Mouse (Mus musculus) kidney, embryonic 14.5 days (tissue): ENCODE measurements around the gene Ank2. TPM values are rescaled to one million over a fixed set of nuclear protein-coding genes. Genes with fewer than 3 reads are reported as not detected.

Experiments
- ATAC-seq: fragments of 200-750 bp; cut with Nextera tagmentation; 2 replicates; pipeline ENCODE4 v1.8.0; 2017; ENCODE audit warnings: moderate number of reproducible peaks, mild to moderate bottlenecking, moderate TSS enrichment, moderate library complexity; ENCODE audit not compliant: low FRiP score, low TSS enrichment
- H3K27ac ChIP-seq: fragments of 300-500 bp; sonication (generic); 2 replicates; pipeline ENCODE4 v1.5.1; 2014; ENCODE audit warnings: low read depth, mild to moderate bottlenecking, low read length, moderate library complexity, mixed read lengths
- H3K27me3 ChIP-seq: fragments of 300-500 bp; sonication (generic); 2 replicates; pipeline ENCODE4 v1.6.1; 2014; ENCODE audit warnings: mild to moderate bottlenecking, low read length; ENCODE audit not compliant: control insufficient read depth, insufficient read depth
- H3K36me3 ChIP-seq: fragments of 300-500 bp; sonication (generic); 2 replicates; pipeline ENCODE4 v1.6.1; 2014; ENCODE audit warnings: low read length, mixed read lengths; ENCODE audit not compliant: control insufficient read depth, insufficient read depth
- H3K4me1 ChIP-seq: fragments of 300-500 bp; sonication (generic); 2 replicates; pipeline ENCODE4 v1.6.1; 2014; ENCODE audit warnings: low read length, mixed read lengths; ENCODE audit not compliant: control insufficient read depth, insufficient read depth
- H3K4me2 ChIP-seq: fragments of 300-500 bp; sonication (generic); replicated peaks from 2 replicates; pipeline ENCODE4 v1.6.1; 2014; ENCODE audit warnings: low read depth, mild to moderate bottlenecking, low read length
- H3K4me3 ChIP-seq: fragments of 300-500 bp; sonication (generic); 2 replicates; pipeline ENCODE4 v1.5.1; 2014; ENCODE audit warnings: mild to moderate bottlenecking, low read length
- H3K9ac ChIP-seq: fragments of 300-500 bp; sonication (generic); 2 replicates; pipeline ENCODE4 v1.6.1; 2014; ENCODE audit warnings: low read depth, mild to moderate bottlenecking, low read length, moderate library complexity
- H3K9me3 ChIP-seq: fragments of 300-500 bp; sonication (generic); 2 replicates; pipeline ENCODE4 v1.6.1; 2016; ENCODE audit warnings: low read length; ENCODE audit not compliant: control insufficient read depth
- WGBS: fragments of 180-500 bp; shearing (Covaris S2); extraction: QIAGEN DNeasy Blood & Tissue Kit; methylation state at CpG from one replicate; pipeline ENCODE4 v1.1.7; 2014; 5-methylcytosine and 5-hydroxymethylcytosine counted together
- polyA plus RNA-seq: library from polyadenylated mRNA; unstranded; fragments of >200 nt; fragmentation: Nextera tagmentation; extraction: Ambion mirVana; gene quantifications from 2 replicates; pipeline ENCODE4 v1.2.1, GENCODE M21; 2014

Ank2 gene
- polyA plus RNA-seq, 1 experiment from 2014 or later = 11.5 TPM

DNA sequence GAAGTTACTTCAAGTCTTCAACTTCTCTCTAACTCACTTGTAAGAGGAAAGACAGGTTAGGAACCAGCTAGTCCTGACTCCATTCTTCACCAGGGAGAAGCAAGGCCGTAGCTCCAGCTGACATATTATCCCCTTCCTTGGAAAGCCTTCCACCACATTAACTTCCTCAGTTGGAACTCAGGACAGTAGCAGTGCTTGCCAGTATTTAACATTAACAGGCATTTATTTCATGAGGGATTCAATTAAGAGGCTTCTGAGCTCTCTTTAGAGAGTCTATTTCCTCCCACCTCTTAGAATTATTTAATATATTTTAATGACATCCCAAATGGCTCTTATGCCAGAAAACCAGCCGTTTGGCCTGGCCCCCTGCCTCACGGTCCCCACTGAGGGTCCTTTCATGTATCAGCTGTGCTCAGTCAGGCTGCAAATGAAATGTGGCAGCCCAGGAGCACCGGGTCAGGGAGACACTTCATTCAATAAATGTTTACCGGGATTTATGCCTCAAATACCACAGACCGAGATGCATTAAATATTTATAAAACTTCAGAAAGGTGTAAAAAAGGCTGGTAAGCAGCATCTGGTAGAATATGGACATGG, 195.1 kb downstream of the Ank2 start:
- no peak for ATAC-seq

DNA sequence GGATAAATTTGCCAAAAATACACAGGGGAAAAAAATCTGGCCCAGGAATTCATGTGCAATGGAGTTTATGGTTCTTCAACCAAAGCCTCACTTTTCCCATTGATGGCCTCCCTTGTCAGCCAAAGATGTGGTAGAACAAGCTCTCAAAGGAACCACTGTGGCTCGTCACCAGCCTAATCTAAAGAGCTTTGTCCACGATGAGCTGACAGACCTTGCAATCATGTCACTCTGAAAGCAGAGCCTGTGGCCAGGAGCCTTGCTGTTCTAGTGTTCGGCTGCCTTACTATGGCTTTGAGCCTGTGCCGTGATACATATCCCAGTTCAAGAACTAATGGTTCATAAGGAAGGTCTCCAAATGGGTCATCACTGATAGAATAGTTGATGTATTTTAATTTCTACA, 196.1 kb downstream of the Ank2 start:
- no peak overlapping the region for H3K27ac ChIP-seq
- H3K27me3 ChIP-seq = no peaks in the 10 kb centered on the region
- H3K4me2 ChIP-seq = no peak overlapping the region
- no peak overlapping the region for H3K9ac ChIP-seq
- H3K9me3 ChIP-seq = no peaks in the 10 kb centered on the region
- H3K4me1 ChIP-seq = no peaks in the 10 kb centered on the region
- H3K4me3 ChIP-seq = no peak overlapping the region
- no peak for ATAC-seq
- no peaks in the 10 kb centered on the region for H3K36me3 ChIP-seq
- 91% methylated on average over 4 of the region's 4 CpGs for WGBS

More for the DNA sequence above, 195.1 kb downstream of the Ank2 start:
- no peak overlapping the region for H3K4me3 ChIP-seq
- H3K27me3 ChIP-seq = no peaks in the 10 kb centered on the region
- no peak overlapping the region for H3K27ac ChIP-seq
- H3K9ac ChIP-seq = no peak overlapping the region
- H3K4me1 ChIP-seq = no peaks in the 10 kb centered on the region
- no peaks in the 10 kb centered on the region for H3K9me3 ChIP-seq
- 35% methylated on average over 6 of the region's 6 CpGs for WGBS
- H3K4me2 ChIP-seq = no peak overlapping the region
- no peaks in the 10 kb centered on the region for H3K36me3 ChIP-seq

- no peak overlapping the region for H3K27ac ChIP-seq
- no peaks in the 10 kb centered on the region for H3K4me1 ChIP-seq
- H3K36me3 ChIP-seq = no peaks in the 10 kb centered on the region
- no peaks in the 10 kb centered on the region for H3K27me3 ChIP-seq
- H3K4me3 ChIP-seq = no peak overlapping the region
- no peak for ATAC-seq
- H3K9ac ChIP-seq = no peak overlapping the region
- H3K4me2 ChIP-seq = no peak overlapping the region
- H3K9me3 ChIP-seq = no peaks in the 10 kb centered on the region
Observed at GRCm38 (mm10) chr3:127300790-127301189, 198.4 kb downstream of the Ank2 start.

- Histone ChIP-seq H3K4me3 (no peak overlapping the region), H3K9me3 (no peaks in the 10 kb centered on the region), H3K4me1 (no peaks in the 10 kb centered on the region), H3K27me3 (no peaks in the 10 kb centered on the region), H3K9ac (no peak overlapping the region), H3K27ac (no peak overlapping the region), H3K36me3 (no peaks in the 10 kb centered on the region), H3K4me2 (no peak overlapping the region)
- ATAC-seq = no peak
- WGBS = 74% methylated on average over 6 of the region's 6 CpGs
Observed at GRCm38 (mm10) chr3:127295921-127296320, 203.2 kb downstream of the Ank2 start.

- H3K9me3 ChIP-seq = no peaks in the 10 kb centered on the region
- no peak overlapping the region for H3K27ac ChIP-seq
- no peaks in the 10 kb centered on the region for H3K36me3 ChIP-seq
- H3K4me1 ChIP-seq = no peaks in the 10 kb centered on the region
- no peaks in the 10 kb centered on the region for H3K27me3 ChIP-seq
- WGBS = 85% methylated on average over 9 of the region's 9 CpGs
- no peak overlapping the region for H3K4me2 ChIP-seq
- ATAC-seq = no peak
- no peak overlapping the region for H3K9ac ChIP-seq
- H3K4me3 ChIP-seq = no peak overlapping the region
Observed at GRCm38 (mm10) chr3:127294610-127295349, 204.4 kb downstream of the Ank2 start.

GRCm38 (mm10) chr3:127294079-127294478, 205.1 kb downstream of the Ank2 start:
- Histone ChIP-seq H3K9ac (no peak overlapping the region), H3K4me1 (no peaks in the 10 kb centered on the region), H3K4me2 (no peak overlapping the region), H3K9me3 (no peaks in the 10 kb centered on the region), H3K4me3 (no peak overlapping the region), H3K27ac (no peak overlapping the region), H3K36me3 (no peaks in the 10 kb centered on the region), H3K27me3 (no peaks in the 10 kb centered on the region)
- 83% methylated on average over 14 of the region's 14 CpGs for WGBS
- no peak for ATAC-seq

DNA sequence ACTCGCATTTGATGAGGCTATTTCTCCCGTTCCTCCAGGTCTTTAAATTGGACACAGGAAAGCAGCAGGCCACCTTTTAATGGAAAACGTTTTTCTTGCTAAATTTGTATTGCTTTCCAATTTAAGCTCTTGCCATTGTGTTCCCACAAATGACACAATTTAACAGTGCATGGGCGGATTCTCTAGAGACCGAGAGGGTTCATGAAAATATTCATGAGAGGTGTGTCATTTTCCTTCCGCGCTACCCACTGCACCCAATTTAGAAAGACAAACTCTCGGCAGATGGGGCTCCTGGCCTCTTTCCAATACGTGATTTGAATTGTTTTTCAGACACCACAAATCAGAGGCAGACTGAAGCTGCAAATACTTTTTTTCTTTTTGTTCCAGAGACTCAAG, 205.7 kb downstream of the Ank2 start:
- WGBS = 85% methylated on average over 9 of the region's 9 CpGs
- no peak for ATAC-seq
- Histone ChIP-seq H3K27ac (no peak overlapping the region), H3K36me3 (no peaks in the 10 kb centered on the region), H3K27me3 (no peaks in the 10 kb centered on the region), H3K9me3 (no peaks in the 10 kb centered on the region), H3K9ac (no peak overlapping the region), H3K4me1 (no peaks in the 10 kb centered on the region), H3K4me2 (no peak overlapping the region), H3K4me3 (no peak overlapping the region)

DNA sequence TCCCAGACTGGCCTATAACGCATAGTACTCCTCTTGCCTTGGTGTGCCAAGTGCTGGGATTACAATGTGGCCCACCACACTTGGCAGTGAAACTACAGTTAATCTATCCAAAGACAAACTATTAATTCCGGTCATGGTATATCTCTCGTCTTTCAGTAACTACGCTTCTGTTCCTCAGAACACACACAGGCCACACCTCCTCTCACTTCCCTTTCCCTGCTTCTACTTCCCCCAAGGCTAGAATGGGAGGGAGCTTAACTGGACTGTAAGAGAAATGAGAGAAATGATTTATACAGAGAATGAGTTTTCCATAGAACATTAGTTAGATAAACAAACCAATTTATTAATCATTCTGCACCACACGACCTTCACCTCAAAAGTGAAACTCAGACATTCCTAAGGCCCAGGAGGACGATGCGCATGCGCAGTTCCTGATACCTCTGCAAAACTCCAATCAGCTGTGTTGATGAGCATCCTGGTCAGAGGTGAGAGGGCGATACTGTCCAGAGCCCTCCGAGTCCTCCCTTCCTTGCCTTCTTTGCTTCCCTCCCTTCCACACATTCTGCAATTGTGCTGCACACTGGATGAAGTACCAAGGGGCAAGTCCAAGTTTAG, 206.2 kb downstream of the Ank2 start:
- Histone ChIP-seq H3K27me3 (no peaks in the 10 kb centered on the region), H3K36me3 (no peaks in the 10 kb centered on the region), H3K9ac (no peak overlapping the region), H3K27ac (no peak overlapping the region), H3K9me3 (no peaks in the 10 kb centered on the region), H3K4me3 (no peak overlapping the region), H3K4me1 (no peaks in the 10 kb centered on the region), H3K4me2 (no peak overlapping the region)
- ATAC-seq = no peak
- 90% methylated on average over 10 of the region's 10 CpGs for WGBS

- Histone ChIP-seq H3K27ac (no peak overlapping the region), H3K27me3 (no peaks in the 10 kb centered on the region), H3K4me3 (no peak overlapping the region), H3K4me2 (no peak overlapping the region), H3K9me3 (no peaks in the 10 kb centered on the region), H3K9ac (no peak overlapping the region), H3K36me3 (no peaks in the 10 kb centered on the region), H3K4me1 (no peaks in the 10 kb centered on the region)
- 84% methylated on average over 5 of the region's 5 CpGs for WGBS
- ATAC-seq = no peak
Observed at GRCm38 (mm10) chr3:127282277-127282676, 216.9 kb downstream of the Ank2 start.
